Mouse (Mus musculus) small intestine, adult 2 months (tissue): ENCODE measurements around the gene Dpf3.

ENCODE experiments used
- CTCF ChIP-seq: fragments of 200-500 bp; IDR thresholded peaks from 2 replicates; pipeline ENCODE4 v1.5.1; 2012; ENCODE audit warnings: low read depth, mild to moderate bottlenecking, control low read depth, inconsistent platforms, low read length, moderate library complexity, mixed read lengths; ENCODE audit not compliant: insufficient replicate concordance, insufficient read length; ENCODE audit errors: extremely low read depth
- POLR2A ChIP-seq: fragments of 200-500 bp; IDR thresholded peaks from 2 replicates; pipeline ENCODE4 v1.6.1; 2012; ENCODE audit warnings: low read depth, mild to moderate bottlenecking, control low read depth, inconsistent platforms, low read length, moderate library complexity

DNA sequence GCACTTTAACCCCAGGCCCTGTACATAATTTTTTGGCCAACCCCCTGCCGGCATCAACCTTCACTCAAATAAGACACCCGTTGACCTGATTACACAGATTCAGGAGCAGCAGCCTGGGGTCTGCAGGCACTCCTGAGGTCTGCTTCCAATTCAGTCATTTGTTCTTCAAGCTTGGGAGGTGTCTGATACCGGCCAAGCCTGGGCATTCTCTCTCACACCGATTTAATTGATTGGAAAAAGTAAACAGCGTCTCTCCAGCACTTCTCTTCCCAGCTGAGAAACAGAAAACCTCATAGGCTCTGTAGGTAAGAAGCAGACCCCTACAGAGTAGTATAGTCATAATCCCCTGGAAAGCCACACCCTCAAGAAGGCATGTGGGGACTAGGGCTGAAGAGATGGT, 61.2 kb downstream of the Dpf3 start:
- TF ChIP-seq POLR2A: no peak
- no peak for TF ChIP-seq CTCF
